Mouse (Mus musculus) lung, embryonic 14.5 days (tissue): ENCODE measurements around the gene 1700025B11Rik. TPM values are rescaled to one million over a fixed set of nuclear protein-coding genes. Genes with fewer than 3 reads are reported as not detected.
"Not testable (repeated sequence)": the region's sequence is repeated elsewhere in the genome, so short reads cannot be mapped to it uniquely, and the experiment has no call there.

Experiments
- ATAC-seq: fragments of 200-750 bp; cut with Nextera tagmentation; 2 replicates; pipeline ENCODE4 v1.8.0; 2017; ENCODE audit warnings: mild to moderate bottlenecking, moderate TSS enrichment, moderate library complexity; ENCODE audit not compliant: insufficient read depth
- DNase-seq: peaks from one replicate; pipeline ENCODE4 v3.0.0-alpha.2; 2015
- H3K27ac ChIP-seq: fragments of 300-500 bp; sonication (generic); 2 replicates; pipeline ENCODE4 v1.5.1; 2014; ENCODE audit warnings: low read depth, mild to moderate bottlenecking, moderate library complexity
- H3K27me3 ChIP-seq: fragments of 300-500 bp; sonication (generic); 2 replicates; pipeline ENCODE4 v1.6.1; 2014; ENCODE audit warnings: low read length, control low read depth; ENCODE audit not compliant: insufficient read depth
- H3K36me3 ChIP-seq: fragments of 300-500 bp; sonication (generic); 2 replicates; pipeline ENCODE4 v1.6.1; 2014; ENCODE audit warnings: control low read depth; ENCODE audit not compliant: insufficient read depth
- H3K4me1 ChIP-seq: fragments of 300-500 bp; sonication (generic); 2 replicates; pipeline ENCODE4 v1.6.1; 2014; ENCODE audit warnings: antibody characterized with exemption, control low read depth; ENCODE audit not compliant: insufficient read depth
- H3K4me2 ChIP-seq: fragments of 300-500 bp; sonication (generic); 2 replicates; pipeline ENCODE4 v1.6.1; 2014; ENCODE audit warnings: mild to moderate bottlenecking
- H3K4me3 ChIP-seq: fragments of 300-500 bp; sonication (generic); 2 replicates; pipeline ENCODE4 v1.5.1; 2014; ENCODE audit warnings: low read depth, low read length
- H3K9ac ChIP-seq: fragments of 300-500 bp; sonication (generic); 2 replicates; pipeline ENCODE4 v1.6.1; 2014
- H3K9me3 ChIP-seq: fragments of 300-500 bp; sonication (generic); 2 replicates; pipeline ENCODE4 v1.6.1; 2016; ENCODE audit warnings: low read depth, low read length, control low read depth
- CTCF ChIP-seq: IDR thresholded peaks from 2 replicates; pipeline ENCODE4 v1.5.1; 2016; ENCODE audit warnings: antibody characterized with exemption, low read depth
- WGBS: fragments of 180-500 bp; shearing (Covaris S2); extraction: QIAGEN DNeasy Blood & Tissue Kit; methylation state at CpG from one replicate; pipeline ENCODE4 v1.1.7; 2014; 5-methylcytosine and 5-hydroxymethylcytosine counted together
- polyA plus RNA-seq: library from polyadenylated mRNA; unstranded; fragments of >200 nt; fragmentation: Nextera tagmentation; extraction: Ambion mirVana; gene quantifications from 2 replicates; pipeline ENCODE4 v1.2.1, GENCODE M21; 2014

1700025B11Rik gene
- polyA plus RNA-seq, 1 experiment from 2014 or later: not detected

DNA sequence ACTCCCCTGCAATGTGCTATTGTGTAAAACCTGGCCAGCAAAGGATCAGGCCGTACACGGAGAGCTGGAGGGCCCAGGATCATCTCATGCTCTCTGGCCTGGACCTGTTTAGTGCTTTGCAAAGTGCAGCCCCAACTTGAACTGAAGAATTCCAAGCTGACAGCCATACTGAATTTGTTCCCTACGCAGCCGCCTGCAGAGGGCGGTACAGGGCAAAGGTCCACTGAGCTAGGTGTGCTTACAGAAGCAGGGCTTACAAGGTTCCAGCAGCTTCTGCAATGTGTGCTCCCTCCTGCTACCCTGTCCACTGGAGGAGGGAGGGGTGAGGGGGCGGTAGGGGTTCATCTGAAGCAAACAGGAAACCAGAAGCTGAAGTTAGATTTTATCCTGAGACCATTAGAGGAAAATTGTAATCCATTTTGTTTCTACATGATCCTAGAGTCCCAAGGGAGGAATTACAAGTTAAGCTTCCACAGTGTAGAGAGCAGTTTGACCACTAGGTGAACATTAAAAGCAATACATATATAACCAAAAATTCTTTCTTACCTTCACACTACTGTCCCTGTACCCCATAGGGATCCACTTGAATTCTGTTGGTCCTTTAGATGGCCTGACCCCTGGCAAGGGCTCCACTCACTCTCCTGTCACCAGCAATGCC is 38.4 kb downstream of the 1700025B11Rik start:
- whole genome bisulfite sequencing: 8% methylated on average over 6 of the region's 6 CpGs
- not testable (repeated sequence) for H3K36me3 ChIP-seq, H3K4me2 ChIP-seq, H3K27me3 ChIP-seq, H3K4me1 ChIP-seq, H3K9me3 ChIP-seq, ATAC-seq, H3K4me3 ChIP-seq, H3K9ac ChIP-seq, H3K27ac ChIP-seq
- peak; percentile 73 for TF ChIP-seq CTCF
- DNase-seq: peak; percentile 74

DNA sequence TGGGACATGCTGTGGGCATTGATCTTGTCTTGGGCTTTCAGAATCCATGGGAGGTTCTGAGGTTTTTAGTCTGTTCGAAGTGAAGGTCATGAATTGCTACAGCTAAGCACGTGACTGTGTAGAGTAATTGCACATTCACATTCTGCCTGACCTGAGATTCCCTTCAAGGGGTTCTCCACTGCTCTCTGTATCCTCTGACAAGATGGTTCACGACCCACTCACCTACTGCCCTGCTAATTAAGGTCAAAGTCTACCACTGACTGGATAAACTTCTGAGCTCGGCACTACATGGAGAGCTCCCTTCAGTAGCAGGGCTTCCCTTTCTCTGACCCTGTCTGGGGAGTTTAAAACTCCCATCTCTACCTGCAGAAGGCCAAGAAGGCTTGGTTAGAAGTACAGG is 41.1 kb downstream of the 1700025B11Rik start:
- H3K4me2 ChIP-seq, DNase-seq, H3K9me3 ChIP-seq, H3K4me1 ChIP-seq, H3K9ac ChIP-seq, H3K36me3 ChIP-seq, ATAC-seq, H3K4me3 ChIP-seq, H3K27me3 ChIP-seq, H3K27ac ChIP-seq: not testable (repeated sequence)
- WGBS: 47% methylated on average over 4 of the region's 4 CpGs

Other genes starting within 250 kb of the 1700025B11Rik start
- not detected in 2 replicates for gene Apol7a, start 162.8 kb downstream of the 1700025B11Rik start, polyA plus RNA-seq
- gene Apol9a, start 150.8 kb downstream of the 1700025B11Rik start, polyA plus RNA-seq: not detected in 2 replicates
- not detected in 2 replicates for gene Apol7b, start 114.4 kb downstream of the 1700025B11Rik start, polyA plus RNA-seq
- not detected in 2 replicates for gene Apol10a, start 84.8 kb downstream of the 1700025B11Rik start, polyA plus RNA-seq
- gene Apol11a, start 53.6 kb downstream of the 1700025B11Rik start, polyA plus RNA-seq: not detected in 2 replicates
- gene Apol7c, start 28.6 kb downstream of the 1700025B11Rik start, polyA plus RNA-seq: not detected in 2 replicates
- 0.08 TPM in 1 of 2 replicates, not detected in the other for gene Apol10b, start 34.2 kb upstream of the 1700025B11Rik start, polyA plus RNA-seq
- gene Gm36245, start 37.4 kb upstream of the 1700025B11Rik start, polyA plus RNA-seq: not detected in 2 replicates
- 0.09 TPM in 1 of 2 replicates, not detected in the other for gene Apol11b, start 81.4 kb upstream of the 1700025B11Rik start, polyA plus RNA-seq
- gene Apol7e, start 137.0 kb upstream of the 1700025B11Rik start, polyA plus RNA-seq: not detected in 2 replicates
- gene Apol9b, start 167.1 kb upstream of the 1700025B11Rik start, polyA plus RNA-seq: not detected in 2 replicates
- not detected in 2 replicates for gene Apol8, start 195.1 kb upstream of the 1700025B11Rik start, polyA plus RNA-seq